Mouse (Mus musculus) thymus, postnatal 10 days (tissue): Measurements from ENCODE around the gene Cep41.

Experiments
- DNase-seq, 2 experiments: peaks; one replicate each; pipeline ENCODE4 v3.0.0; 2021; ENCODE audit warnings: low spot score in 2 of 2

Cep41 gene

DNA sequence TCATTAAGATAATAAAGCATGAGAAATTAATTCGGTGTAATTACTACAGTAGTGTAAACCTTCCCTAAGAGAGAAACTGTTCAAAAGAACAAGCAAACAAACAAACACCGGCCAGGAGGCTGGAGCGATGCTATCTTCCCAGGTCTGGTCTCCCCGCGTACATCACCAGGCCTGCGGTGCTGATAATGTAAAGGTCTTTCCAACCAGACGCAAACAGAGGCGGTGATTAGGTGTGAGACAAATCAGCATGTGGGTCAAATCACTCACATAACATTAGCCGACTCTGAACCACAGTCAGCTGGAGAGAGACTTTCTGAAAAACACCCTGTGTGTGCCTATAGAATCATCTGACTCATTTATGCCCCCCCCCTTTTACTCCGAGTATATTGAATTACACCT is 17.8 kb upstream of the Cep41 start:
- no peak for DNase-seq

- no peak for DNase-seq
These were observed 17.1 kb upstream of the Cep41 start for GRCm38 (mm10) chr6:30710371-30711364.

GRCm38 (mm10) chr6:30709115-30709514 is 15.6 kb upstream of the Cep41 start:
- DNase-seq, result no peak

DNA sequence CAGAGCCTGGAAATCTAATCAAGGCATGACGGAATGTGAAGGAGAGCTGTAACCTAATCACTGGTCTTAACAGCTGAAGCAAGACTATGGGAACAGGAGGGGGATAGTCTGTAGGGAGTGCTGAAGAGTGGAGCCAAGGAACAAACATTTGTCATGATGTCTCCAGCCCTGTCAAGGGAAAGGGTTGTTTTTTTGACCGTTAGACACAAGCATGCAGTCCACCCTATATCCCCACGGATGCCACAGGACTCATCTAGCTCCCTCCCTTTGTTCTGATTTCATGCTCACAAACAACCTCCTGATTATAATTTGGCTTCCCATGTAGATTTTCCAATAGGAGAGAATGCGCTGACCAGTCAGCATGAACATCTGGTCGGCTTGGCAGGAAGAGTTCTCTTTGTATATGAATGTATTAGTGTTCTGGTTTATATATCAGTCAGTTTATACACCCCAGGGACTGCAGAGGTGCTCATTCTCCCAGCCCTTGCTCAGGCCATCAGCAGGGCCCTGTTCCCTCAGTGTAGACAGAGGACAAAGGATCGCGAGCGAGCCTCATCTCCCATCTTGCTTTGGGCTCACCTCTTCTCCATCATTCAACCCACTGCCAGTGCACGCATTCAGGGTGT is 10.5 kb upstream of the Cep41 start:
- DNase-seq, result no peak

GRCm38 (mm10) chr6:30703476-30703875 is 9.9 kb upstream of the Cep41 start:
- no peak for DNase-seq

DNA sequence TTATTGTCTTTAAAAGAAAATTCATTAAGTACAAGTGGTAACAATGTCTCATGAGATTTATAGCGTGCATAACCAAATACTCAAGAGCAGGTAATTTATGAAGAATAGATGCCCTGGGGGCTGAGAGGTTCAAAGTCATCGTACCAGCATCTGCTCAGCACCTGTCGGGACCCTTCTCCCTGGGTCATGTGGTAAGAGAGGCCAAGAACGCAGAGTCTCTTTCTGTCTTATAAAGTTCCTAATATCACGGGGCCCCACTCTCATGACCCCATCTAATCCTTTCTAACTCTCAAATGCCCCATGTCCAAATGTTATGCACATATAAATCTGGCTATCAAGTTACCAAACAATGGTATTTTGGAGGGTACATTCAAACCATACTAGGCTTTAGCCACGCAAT is 9.3 kb upstream of the Cep41 start:
- DNase-seq, result no peak

DNA sequence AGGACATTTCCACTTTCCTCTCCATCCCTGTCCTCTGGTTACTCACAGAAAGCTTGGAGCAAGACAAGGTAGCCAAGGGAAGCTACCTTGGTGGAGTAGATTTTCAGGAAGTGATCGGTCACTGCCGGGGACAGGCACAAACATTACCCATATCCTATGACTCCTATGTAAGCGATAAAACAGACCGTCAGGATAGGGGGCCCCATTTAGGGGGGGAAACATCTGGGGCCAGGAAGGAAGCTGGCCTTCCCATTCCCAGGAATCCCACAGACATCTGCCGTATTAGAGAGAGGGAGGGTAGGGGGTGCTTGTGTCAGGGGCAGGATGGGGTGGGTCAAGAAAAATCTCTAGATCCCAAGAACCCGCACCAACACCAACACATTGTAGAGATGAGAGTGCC is 6.6 kb upstream of the Cep41 start:
- DNase-seq, result no peak

DNA sequence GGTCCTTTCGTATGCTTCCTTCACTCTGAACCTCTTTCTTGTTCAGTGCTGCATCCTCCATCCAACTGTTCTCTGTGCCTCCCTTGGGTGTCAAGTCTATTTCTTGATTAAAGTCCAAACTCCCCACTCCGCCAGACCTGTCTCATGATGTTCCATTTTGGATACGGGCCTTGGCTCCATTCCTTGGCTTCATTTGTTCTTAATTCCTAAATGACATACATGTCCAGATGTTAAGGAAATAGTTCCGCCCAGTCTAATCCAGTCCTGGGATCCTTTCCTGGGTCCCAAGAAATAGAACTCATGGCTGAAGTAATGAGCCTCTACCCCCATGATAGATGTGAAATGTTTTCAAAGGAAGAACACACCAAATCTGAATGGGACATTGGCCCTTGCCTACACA is 4.5 kb upstream of the Cep41 start:
- DNase-seq, result no peak

DNA sequence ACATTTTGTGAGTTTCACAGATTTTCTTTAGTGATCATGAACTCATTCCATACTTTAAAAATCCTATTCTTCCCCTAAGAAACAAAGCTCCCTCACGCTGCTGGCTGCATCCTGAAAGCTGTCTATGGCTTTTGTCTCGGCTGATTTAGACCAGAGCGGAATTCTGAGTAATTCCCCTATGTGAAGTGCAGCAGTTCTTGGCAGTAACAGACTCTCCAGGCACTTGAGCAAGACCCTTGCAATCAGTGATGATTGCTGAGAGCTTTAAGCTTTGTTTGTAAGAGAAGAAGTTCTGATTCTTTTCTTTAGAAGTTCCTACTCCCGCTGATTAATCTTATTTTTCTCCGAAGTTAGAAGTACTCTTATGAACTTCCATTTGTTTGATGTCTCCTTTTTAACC is 3.9 kb upstream of the Cep41 start:
- DNase-seq, result no peak

DNA sequence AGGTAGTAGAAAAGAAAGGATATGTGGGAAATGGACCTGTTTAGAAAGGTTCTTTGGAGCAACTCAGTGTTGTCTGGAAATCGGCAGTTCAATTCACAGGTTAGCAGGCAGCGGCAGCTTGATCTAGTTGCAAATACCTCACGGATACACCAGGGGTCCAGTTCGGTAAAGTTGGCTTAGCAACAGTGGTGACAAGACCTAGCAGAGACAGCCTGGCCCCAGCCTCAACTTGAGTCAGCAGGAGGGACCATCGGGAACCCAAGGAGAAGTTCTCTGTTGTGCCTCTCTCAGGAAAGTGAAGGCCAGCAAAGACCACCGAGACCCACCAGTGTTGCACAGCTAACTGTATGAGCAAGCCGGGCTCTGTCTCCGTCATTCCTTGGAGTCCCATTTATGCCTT is 1.6 kb upstream of the Cep41 start:
- no peak for DNase-seq

GRCm38 (mm10) chr6:30694209-30694608 is 660 bp upstream of the Cep41 start:
- no peak for DNase-seq

DNA sequence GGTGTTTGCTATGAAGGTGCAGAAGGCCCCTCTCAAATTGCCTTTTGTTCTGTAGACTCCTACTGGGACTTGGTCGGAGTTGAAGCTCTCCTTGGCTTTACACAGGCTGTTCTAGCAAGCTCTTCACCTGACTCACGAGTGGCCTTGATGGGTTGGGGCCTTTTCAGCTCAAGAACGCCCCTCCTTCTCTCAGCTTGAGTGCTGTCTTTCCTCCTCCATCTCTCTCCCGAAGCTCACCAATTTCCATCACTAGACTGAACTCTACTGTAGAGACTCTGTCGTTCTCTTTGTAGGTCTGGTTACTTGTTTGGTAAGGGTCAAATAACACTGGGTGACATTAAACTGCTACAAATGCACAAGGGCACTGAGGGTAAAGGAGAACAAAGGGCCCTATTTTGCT is 723 bp downstream of the Cep41 start:
- DNase-seq, result no peak

- no peak for DNase-seq
These were observed 6.4 kb downstream of the Cep41 start for GRCm38 (mm10) chr6:30687198-30687597.

DNA sequence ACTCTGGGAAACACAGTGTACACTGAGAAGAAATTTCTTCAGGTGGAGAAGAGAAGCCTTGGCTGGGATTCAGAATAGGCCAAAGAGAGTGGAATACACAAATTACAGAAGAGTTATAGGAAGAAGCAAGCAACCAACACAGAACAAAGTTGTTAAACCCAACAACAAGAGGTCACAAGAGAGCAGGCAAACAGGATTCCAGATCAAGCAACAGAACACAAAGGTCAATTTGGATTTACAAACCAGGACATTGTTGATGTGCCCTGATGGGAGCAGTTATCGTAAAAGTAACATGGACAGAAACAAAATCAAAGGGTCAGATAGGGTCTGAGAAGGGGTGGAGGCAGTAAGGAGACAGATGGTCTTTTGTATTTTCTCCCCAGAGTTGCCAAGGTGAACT is 9.0 kb downstream of the Cep41 start:
- no peak for DNase-seq

GRCm38 (mm10) chr6:30681935-30682900 is 11.3 kb downstream of the Cep41 start:
- no peak for DNase-seq

GRCm38 (mm10) chr6:30680442-30680841 is 13.1 kb downstream of the Cep41 start:
- DNase-seq, result no peak

DNA sequence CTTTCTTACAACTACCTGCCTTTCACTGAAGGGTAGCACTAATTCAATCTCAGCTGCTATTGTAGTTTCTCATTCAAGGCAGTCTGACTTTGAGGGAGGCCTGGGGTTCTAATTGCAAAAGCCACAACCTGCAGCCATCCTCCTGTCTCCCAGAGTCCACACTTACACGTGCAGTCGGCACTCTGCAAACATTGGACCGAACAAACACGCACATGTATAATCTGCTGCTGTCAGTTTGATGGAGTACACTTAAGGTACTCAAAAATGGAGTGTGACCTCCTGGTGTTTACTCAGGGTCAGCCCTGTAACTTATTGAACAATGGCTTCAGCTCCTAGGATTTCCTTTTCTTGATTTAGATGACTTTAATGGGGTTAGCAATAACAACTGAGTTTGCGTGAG is 14.0 kb downstream of the Cep41 start:
- DNase-seq, result no peak

DNA sequence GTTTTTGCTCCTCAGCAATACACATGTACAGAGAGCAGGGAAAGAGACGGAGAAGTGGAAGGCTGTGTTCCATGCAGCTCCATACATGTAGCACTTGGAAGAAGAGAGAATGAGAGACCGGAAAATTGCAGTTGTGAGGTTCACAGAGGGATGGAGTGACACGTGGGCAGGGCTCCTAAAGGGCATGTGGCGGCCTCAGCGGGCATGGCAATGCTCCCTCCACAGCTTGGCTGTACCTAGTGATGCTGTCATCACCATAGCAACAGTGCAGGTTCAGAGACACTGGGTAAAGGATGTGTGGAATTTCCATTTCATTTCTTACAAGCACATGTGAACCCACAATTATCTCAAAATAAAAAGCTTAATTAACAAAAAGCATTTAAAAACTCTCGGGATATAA is 15.1 kb downstream of the Cep41 start:
- no peak for DNase-seq

- DNase-seq, result no peak
These were observed 16.0 kb downstream of the Cep41 start for GRCm38 (mm10) chr6:30677591-30677990.

DNA sequence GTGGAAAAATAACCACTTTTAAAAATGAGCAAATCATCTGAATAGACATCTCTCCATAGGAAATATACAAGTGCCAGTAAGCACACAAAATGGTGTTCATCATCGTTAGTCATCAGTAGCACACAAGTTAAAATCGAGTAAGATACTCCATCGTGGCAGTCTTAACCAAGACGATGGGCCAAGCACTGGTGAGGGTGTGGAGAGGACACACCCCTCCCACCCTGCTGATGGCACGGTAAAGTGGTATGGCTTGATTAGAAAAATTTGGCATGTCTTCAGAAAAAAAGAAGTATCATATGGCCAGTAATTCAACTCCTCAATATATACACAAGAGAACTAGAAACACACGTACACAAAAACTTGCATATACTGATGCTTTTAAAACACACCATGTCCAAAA is 17.0 kb downstream of the Cep41 start:
- DNase-seq, result no peak

DNA sequence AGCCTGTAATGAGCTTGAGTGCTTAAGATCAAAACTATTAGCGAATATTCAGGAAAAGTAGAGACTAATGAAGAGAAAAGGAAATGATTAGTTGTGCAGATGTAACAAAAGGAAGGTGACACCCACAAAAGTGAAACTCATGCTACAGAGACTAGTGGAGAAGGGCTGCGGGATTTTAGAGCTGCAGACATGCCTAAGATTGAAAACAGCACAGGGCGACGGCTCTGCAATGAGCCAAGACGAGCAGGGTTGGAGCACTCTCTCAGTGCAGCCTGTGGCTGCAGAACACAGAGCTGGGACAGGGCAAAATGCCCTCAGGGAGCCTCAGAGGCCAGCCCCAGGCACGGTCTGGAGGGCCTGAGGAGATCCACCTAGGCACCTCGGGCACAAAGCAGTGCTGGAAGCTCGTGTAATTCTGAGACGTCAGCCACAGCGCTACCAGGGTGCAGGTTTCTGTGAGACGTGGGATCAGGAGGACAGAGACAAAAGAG is 18.2 kb downstream of the Cep41 start:
- DNase-seq, result no peak

GRCm38 (mm10) chr6:30674714-30675280 is 18.8 kb downstream of the Cep41 start:
- DNase-seq, result no peak
